Mouse (Mus musculus): ENCODE data around the gene Abca13.

DNA sequence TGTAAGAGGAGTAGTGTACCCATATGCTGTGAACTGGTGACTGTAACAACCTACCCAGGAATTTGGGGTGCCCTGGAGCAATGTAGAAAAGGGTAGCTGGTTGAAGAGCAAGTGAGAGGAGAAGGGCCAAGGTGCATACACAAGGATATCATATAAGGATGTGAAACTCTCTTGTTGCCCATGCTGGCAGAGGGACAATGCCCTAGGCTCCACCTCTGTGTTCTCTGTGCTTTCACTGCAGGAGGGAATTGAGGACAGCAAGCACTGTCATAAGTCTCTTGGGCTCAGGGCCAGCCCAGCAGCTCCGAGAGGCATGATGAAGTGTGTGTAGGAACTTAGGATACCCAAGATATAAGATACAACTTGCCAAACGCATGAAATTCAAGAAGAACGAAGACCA lies 225.2 kb downstream of the Abca13 start:
- no peak for TF ChIP-seq EP300 (IDR thresholded peaks at IDR 0.05; ENCODE audit: low read depth)
- TF ChIP-seq CTCF (IDR thresholded peaks at IDR 0.05; ENCODE audit: low read depth): no peak

Data from liver, postnatal 0 days (tissue).